Mouse (Mus musculus): ENCODE data around the gene Esrrg.

- TF ChIP-seq POLR2A (IDR thresholded peaks at IDR 0.05; ENCODE audit: control insufficient read depth, extremely low read depth, insufficient read depth, low read length, poor library complexity): no peak
- no peak for TF ChIP-seq CTCF (IDR thresholded peaks at IDR 0.05; ENCODE audit: borderline replicate concordance, control insufficient read depth, extremely low read depth, insufficient read depth, low read length, poor library complexity)
Measured at GRCm38 (mm10) chr1:188233036-188233724, 624.6 kb downstream of the Esrrg start.
